Mouse (Mus musculus): Measurements from ENCODE around the gene Rab20. TPM values are rescaled to one million over a fixed set of nuclear protein-coding genes. Genes with fewer than 3 reads are reported as not detected.
A peak's percentile ranks its signal among the peaks of the same experiment; 100 is the strongest.

The Rab20 gene
- total RNA-seq, 2 experiments from 2014 or later = 2.5 to 4.6 TPM

DNA sequence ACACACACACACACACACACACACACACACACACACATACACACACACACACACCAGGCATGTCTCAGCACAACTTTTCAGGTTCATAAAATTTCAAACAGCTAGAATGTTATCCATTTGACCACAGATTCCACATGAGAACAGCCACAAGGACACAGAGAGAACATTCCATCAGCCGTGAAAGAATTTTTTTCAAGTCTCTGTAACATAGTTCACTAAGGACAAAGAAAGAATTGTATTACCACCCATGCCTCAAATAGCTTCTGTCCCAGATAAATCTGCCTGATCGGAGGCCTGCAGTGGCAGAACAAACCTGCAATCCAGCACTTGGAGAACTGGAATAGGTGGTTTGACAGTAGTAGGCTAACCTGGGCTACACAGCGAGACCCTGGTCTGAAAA is 21.2 kb downstream of the Rab20 start:
- no peak for DNase-seq (ENCODE audit: low spot score)

DNA sequence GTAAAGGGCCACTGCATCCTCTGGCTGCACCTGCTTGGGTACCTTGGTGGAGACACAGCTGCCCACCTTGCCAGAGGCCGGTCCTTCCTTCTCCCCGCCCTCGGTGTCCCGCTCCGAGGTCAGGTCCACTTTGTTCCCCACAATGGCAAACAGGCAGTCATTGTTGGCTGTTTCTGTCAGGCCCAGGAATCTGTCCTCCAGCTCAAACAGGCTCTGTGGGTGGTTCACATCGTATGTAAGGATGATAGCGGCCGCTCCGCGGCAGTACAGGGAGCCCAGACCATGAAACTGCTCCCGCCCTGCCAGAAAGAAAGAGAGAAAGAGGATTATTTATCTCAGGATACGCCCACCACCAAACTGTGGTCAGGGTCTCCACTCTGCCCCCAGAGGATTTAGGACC is 24.3 kb downstream of the Rab20 start:
- no peak for DNase-seq (ENCODE audit: low spot score)

GRCm38 (mm10) chr8:11452974-11453373 is 25.5 kb downstream of the Rab20 start:
- DNase-seq (ENCODE audit: low spot score) = no peak

GRCm38 (mm10) chr8:11452559-11452958 is 26.0 kb downstream of the Rab20 start:
- no peak for DNase-seq (ENCODE audit: low spot score)

- peak; percentile 31 for DNase-seq (ENCODE audit: low spot score)
Measured at GRCm38 (mm10) chr8:11452152-11452551, 26.4 kb downstream of the Rab20 start.

GRCm38 (mm10) chr8:11450184-11451113 is 28.1 kb downstream of the Rab20 start:
- peak; percentile 32 for DNase-seq (ENCODE audit: low spot score)

GRCm38 (mm10) chr8:11447910-11448570 is 30.5 kb downstream of the Rab20 start:
- no peak for DNase-seq (ENCODE audit: low spot score)

- no peak for DNase-seq (ENCODE audit: low spot score)
Measured at GRCm38 (mm10) chr8:11445790-11446189, 32.7 kb downstream of the Rab20 start.

DNA sequence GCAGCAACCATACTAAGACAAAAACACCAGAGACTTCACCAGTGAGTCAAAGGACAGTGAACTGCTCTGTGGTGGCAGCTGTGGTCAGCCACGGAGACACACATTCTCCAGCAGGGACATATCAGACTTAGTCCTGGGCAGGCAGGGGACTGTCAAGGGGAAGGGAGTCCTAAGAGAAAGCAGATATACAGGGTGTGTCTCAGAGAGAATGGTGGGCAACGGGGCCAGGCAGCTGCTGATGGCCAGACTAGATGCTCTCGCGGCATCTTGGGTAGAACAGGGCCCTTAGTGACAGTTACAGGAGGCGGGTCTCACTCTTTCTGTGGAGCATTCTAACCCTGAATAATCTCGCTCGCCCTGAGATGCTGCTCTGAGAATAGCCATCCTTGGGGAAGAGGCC is 34.3 kb downstream of the Rab20 start:
- DNase-seq (ENCODE audit: low spot score) = no peak

- no peak for DNase-seq (ENCODE audit: low spot score)
Measured at GRCm38 (mm10) chr8:11443611-11444010, 34.9 kb downstream of the Rab20 start.

DNA sequence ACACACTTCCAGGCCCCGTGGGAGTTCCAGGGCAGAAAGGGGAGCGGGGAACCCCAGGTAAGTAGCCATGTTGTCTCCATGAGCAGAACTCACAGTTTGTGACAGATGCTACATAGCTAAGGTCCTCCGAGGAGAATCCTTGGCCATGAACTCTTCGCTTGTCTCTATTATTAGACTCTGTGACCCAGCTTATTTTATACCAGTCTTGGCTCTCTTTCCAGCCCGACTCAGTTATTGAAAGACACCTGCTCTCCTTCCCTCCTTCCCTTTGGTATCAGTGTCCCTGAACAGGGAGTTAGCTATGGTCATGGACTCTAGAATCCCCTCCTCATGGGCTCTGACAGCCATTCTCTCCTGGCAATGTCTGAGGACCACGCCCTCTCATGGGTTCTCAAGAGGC is 37.2 kb downstream of the Rab20 start:
- DNase-seq (ENCODE audit: low spot score) = peak; percentile 58

DNA sequence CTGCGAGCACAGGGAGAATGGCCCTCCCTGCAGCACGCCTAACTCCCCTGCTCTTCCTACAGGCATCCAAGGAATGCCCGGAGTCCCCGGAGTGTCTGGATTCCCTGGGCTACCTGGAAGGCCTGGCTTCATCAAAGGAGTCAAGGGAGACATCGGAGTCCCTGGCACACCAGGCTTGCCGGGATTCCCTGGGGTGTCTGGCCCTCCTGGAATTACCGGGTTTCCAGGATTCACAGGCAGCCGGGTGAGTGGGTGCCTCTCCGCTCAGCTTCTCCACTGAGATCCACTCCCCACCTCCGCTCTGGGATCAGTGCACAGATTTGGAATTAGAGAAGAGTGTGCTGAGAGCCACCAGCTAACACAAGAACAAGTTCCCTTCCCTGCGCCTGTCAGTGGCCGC is 40.6 kb downstream of the Rab20 start:
- DNase-seq (ENCODE audit: low spot score) = no peak

GRCm38 (mm10) chr8:11430688-11431087 is 47.8 kb downstream of the Rab20 start:
- DNase-seq (ENCODE audit: low spot score) = no peak

DNA sequence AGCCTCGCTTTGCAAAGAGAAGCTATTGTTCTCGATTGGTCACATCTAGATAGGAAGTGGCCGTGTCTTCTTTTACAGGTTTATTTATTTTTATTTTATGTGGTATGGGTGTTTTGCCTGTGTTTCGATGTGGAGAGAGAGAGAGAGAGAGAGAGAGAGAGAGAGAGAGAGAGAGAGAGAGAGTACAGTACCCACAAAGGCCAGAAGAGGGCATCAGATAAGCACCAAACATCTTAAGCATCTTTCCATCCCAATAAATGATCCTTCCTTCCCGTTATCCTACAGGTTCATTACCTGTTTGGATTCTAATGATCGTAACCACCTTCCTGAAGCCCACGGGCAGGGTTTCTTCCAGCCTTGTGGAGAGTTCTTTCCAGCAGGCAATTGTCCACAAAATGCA is 55.4 kb downstream of the Rab20 start:
- no peak for DNase-seq (ENCODE audit: low spot score)

- DNase-seq (ENCODE audit: low spot score) = no peak
Measured at GRCm38 (mm10) chr8:11421968-11422367, 56.5 kb downstream of the Rab20 start.

GRCm38 (mm10) chr8:11421105-11421504 is 57.4 kb downstream of the Rab20 start:
- peak; percentile 56 for DNase-seq (ENCODE audit: low spot score)

DNA sequence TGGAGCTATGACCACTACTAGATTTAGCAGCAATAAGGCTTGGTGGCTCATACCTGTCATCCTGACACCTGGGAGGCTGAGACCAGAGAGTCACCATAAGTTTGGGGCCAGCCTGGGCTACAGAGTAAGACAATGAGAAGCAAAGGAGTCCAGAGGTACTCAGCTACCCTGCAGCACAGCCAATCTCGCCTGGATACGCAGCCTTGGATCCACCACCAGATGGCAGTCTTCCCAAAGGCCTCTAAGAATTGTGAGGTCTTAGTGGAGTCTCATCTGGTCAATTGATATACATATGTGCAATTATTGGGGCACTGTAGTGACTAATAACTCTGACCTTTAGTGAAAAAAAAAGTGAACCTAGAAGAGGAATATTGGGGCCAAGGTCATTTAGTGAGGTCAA is 58.9 kb downstream of the Rab20 start:
- peak; percentile 70 for DNase-seq (ENCODE audit: low spot score)

DNA sequence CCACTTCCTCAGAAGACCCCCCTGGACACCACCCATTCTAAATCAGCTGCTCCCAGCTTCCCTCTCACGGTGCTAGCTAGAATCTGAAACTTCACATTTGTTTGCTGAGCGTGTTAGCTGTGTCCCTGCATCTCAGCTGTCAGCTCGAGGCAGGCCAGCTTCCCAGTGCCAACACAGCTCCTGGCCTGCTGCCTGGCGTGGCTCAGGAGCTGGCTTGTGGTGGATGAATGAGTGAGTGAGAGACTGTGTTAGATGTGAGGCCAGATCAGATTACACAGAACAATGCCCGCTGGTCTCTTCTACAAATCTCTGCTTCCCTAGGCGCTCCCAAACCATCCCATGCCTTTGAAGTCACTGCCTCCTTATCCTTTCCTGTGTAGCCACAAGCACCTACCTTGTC is 59.3 kb downstream of the Rab20 start:
- DNase-seq (ENCODE audit: low spot score) = peak; percentile 72

DNA sequence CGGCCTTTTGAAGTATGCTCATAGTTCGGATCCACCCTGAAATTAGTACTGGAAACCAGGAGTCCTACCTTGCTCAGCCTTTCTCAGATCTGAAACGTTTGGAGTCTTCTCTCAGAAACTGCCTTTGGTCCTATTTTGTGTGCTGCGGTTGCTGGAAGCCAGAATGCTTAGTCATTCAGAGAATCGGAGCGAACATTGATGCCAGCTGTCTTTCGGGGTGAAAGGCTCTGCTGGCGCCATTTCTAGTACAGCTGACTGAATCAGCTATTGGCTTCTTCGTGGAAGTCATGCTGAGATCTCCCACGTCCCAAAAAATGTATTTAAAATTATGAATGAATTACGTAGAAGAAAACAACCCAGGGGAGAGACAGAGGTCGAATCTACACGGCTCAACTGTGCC is 60.7 kb downstream of the Rab20 start:
- peak; percentile 43 for DNase-seq (ENCODE audit: low spot score)

DNA sequence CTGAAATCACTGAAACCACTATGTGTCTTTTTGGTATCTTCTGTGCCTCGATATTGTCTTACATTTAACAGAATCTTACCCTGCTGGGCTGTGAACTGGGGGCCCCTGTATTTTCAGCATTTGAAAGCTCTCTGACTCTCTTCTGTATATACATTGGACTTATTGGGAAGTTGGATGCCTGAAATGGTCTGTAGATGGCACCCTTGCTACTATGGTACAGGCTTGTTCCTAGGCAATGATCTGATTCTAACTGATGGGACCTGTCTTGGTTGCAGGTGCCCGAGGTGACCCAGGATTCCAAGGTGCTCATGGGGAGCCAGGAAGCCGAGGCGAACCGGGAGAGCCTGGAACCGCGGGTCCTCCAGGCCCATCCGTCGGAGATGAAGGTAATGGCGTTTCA is 63.4 kb downstream of the Rab20 start:
- no peak for DNase-seq (ENCODE audit: low spot score)

DNA sequence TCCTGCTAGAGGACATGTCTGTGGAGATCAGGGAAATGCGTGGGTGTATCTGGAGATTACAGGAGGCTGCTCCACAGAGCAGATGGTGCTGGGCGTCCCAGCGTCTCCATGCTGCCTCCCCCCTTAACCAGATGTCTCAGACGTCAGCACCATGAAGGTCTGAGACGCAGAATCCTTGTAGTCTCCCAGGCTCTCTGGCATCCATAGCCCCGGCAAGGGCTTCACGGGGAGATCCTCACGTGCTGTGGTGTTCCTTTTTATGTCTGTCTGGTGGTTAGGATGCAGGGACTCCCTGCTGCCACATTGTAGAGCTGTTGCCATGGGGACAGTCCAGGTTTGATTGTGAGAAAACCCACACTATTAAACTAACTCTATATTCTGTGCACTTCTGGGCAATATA is 64.2 kb downstream of the Rab20 start:
- DNase-seq (ENCODE audit: low spot score) = no peak

- DNase-seq (ENCODE audit: low spot score) = peak; percentile 47
Measured at GRCm38 (mm10) chr8:11412450-11412849, 66.1 kb downstream of the Rab20 start.
